In the genomic region with DNA sequence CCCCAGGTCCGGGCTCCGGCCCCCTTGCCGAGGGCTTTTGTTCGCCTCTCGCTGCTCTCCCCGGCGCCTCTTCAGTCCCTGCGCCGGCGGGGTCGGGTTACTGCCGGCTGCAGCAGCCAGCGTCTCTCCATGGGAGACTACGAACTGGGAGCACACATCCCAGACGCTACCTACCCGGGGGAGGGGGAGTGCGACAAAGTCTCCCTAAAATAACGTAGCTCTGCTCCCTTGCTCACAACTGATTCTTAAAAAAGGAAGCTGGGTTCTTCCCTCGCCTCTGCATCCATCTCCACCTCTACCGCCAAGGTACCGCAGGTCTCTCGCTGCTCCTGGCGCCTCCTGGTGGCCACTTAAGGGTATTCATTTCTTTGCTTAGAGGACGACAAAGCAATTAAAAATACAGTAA, we compare ENCODE assay signal across 7 mouse cellular contexts. TPM values are rescaled to one million over a fixed set of nuclear protein-coding genes. Genes with fewer than 3 reads are reported as not detected.
DNase-seq lines count a peak whose midpoint lies in the region; ATAC-seq lines count a peak whose summit lies in the region.

A gene (minus strand): TSS at position 292 of the 406 bp plus-strand sequence.

- peak within 1 kb of the TSS; percentile 98 for H3K4me2 ChIP-seq in embryonic facial prominence, embryonic 11.5 days (ENCODE audit: low read depth, low read length)

- H3K9me3 ChIP-seq in embryonic facial prominence, embryonic 11.5 days (replicated peaks; ENCODE audit: control insufficient read depth, low read length) = no peaks in the 10 kb centered on the region
- peaks cover 38% of the 10 kb centered on the region for H3K9me3 ChIP-seq in midbrain, embryonic 10.5 days (replicated peaks)

- peaks cover 9% of the 10 kb centered on the region for H3K4me1 ChIP-seq in embryonic facial prominence, embryonic 11.5 days (ENCODE audit: control insufficient read depth, insufficient read depth, low read length)
- H3K4me1 ChIP-seq in midbrain, embryonic 10.5 days = peaks cover 32% of the 10 kb centered on the region

- intact Hi-C loops in left cerebral cortex, postnatal 36 days (cut with DNase I) = loop anchor here (1.0 kb wide), 2 partner anchors 24 to 30 kb away; no protein-coding TSS in a partner anchor

- H3K36me3 ChIP-seq in embryonic facial prominence, embryonic 11.5 days (replicated peaks; ENCODE audit: control insufficient read depth, insufficient read depth, low read depth, low read length) = no peaks in the 10 kb centered on the region; the same call in 1 of the 2 replicates
- H3K36me3 ChIP-seq in midbrain, embryonic 10.5 days = peaks cover 39% of the 10 kb centered on the region

- H3K27ac ChIP-seq in embryonic facial prominence, embryonic 11.5 days (replicated peaks; ENCODE audit: low read depth, low read length) = 0 out of 2 replicates have a peak within 1 kb of the TSS, but pooled peaks have one; percentile 25
- H3K27ac ChIP-seq in midbrain, embryonic 10.5 days (replicated peaks) = peak within 1 kb of the TSS; percentile 99

- ATAC-seq in embryonic facial prominence, embryonic 11.5 days (replicated peaks; ENCODE audit: insufficient number of reproducible peaks, low FRiP score, low TSS enrichment, low read depth) = 0 out of 2 replicates have a peak, but pooled peaks have one; percentile 15

- peak; percentile 45 to 53 for DNase-seq in adrenal gland, postnatal 4 days (ENCODE audit: low spot score in 2 of 2)
- DNase-seq in embryonic facial prominence, embryonic 11.5 days (ENCODE audit: low spot score) = peak; percentile 92
- peak; percentile 61 to 84 for DNase-seq in heart, adult 18-20 months
- peak; percentile 52 for DNase-seq in kidney, adult 11 months
- DNase-seq in left cerebral cortex, postnatal 36 days (ENCODE audit: low spot score in 2 of 2) = peak; percentile 84 to 86
- peak; percentile 87 for DNase-seq in midbrain, embryonic 10.5 days (ENCODE audit: low spot score)
- peak; percentile 33 to 74 for DNase-seq in spleen, adult 18-20 months

- WGBS in embryonic facial prominence, embryonic 11.5 days = under 1% methylated on average over 24 of the region's 24 CpGs
- under 1% methylated on average over 24 of the region's 24 CpGs for WGBS in midbrain, embryonic 10.5 days

- peak within 1 kb of the TSS; percentile 41 for H3K4me3 ChIP-seq in embryonic facial prominence, embryonic 11.5 days (ENCODE audit: low read depth, low read length)
- H3K4me3 ChIP-seq in midbrain, embryonic 10.5 days = peak within 1 kb of the TSS; percentile 75

- H3K9ac ChIP-seq in embryonic facial prominence, embryonic 11.5 days (replicated peaks; ENCODE audit: low read length) = peak within 1 kb of the TSS; percentile 58

- H3K27me3 ChIP-seq in embryonic facial prominence, embryonic 11.5 days (ENCODE audit: control insufficient read depth, insufficient read depth, low read length) = peaks cover 36% of the 10 kb centered on the region
- peaks cover 47% of the 10 kb centered on the region for H3K27me3 ChIP-seq in midbrain, embryonic 10.5 days (ENCODE audit: low read depth, poor library complexity, severe bottlenecking)

RNA-seq across cellular contexts. Expression of the gene that starts here (rescaled TPM):
- under 1 TPM; 0.20 to 0.28 TPM for total RNA-seq in adrenal gland, postnatal 4 days (2021)
- polyA plus RNA-seq in embryonic facial prominence, embryonic 11.5 days (2014; fragmentation: Nextera tagmentation; extraction: Ambion mirVana) = 1.3 and 1.4 TPM in 2 replicates
- total RNA-seq in heart, adult 18-20 months (2021) = under 1 TPM in 1 of 2 experiments, not detected in 1; 0.05 TPM
- total RNA-seq in left cerebral cortex, postnatal 36 days (2021) = 10 to 100 TPM; 14.5 to 15.7 TPM
- polyA plus RNA-seq in midbrain, embryonic 10.5 days (2016; fragmentation: Nextera tagmentation; extraction: Ambion mirVana) = 2.0 and 2.2 TPM in 2 replicates

Comparison
In these comparisons a context has a peak if more than half of its experiments do, and no peak if none do; other contexts are left out.
1. Peak in every context shown above with its lines: DNase-seq, ATAC-seq, H3K4me3 ChIP-seq and H3K27ac ChIP-seq.
2. RNA of the gene that starts here (total RNA-seq): 14.5 to 15.7 TPM in left cerebral cortex, postnatal 36 days; 0.20 to 0.28 TPM in adrenal gland, postnatal 4 days and 0.05 TPM in heart, adult 18-20 months; every median in the first group is over 10 times any median in the second.
3. Peak in DNase-seq in adrenal gland, postnatal 4 days; RNA of the gene not detected or under 1 TPM.
4. Peak in DNase-seq in heart, adult 18-20 months; RNA of the gene not detected or under 1 TPM.